Mouse (Mus musculus): ENCODE data around the gene Clcf1.

Gene Clcf1

DNA sequence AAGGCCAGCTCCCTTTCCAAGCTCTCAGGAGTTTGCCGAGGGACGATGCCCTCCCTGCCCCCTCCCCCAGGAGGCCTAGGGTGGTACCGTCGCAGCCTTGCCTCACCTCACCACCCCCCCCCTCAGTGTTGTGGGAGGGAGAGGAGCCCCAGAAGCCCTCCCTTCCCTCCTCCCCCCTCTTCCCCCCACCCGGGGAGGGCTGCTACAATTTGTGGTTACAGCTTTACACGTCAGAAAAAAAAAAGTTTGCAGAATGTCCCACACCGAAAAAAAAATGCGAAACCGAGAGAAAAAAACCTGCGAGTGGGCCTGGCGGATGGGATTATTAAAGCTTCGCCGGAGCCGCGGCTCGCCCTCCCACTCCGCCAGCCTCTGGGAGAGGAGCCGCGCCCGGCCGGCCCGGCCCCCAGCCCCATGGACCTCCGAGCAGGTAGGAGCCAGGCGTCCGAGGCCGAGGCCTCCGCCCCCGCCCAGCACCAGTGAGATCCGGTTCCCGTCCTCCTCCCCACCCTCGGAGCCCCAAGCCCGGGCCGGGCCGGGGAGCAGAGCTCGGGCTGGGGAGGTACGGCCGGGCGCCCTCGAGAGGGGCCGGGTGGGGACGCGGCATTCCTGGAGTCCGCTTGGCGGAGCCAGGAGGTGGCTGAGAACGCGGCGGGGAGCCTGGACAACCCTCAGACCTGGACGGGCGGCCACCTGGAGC, at the start of gene Clcf1, which contains the start of gene AC109138.7:
Gene Clcf1 (plus strand): TSS at position 168 of the 700 bp plus-strand sequence.
Gene AC109138.7 (plus strand): TSS at position 287 of the 700 bp plus-strand sequence.
- DNase-seq (ENCODE audit: low spot score), result no peak

DNA sequence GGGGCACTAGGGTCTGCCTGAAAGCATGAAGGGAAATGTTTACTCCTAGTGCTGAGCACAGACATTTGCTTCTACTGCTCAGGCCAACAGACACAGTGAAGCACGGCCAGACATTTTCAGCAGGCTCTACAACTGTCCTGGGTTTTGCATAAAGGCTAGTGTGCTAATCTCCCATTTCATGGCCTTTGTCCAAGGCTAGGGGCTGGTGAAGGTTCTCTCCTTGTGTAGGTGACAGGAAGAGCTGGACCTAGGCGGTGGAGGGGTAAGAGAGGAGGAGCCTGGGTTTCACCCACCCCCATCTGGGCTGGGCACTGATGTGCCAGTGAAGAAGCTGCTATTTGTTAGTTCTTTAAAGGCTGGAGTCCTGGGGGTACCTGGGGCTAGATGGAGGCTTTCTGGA, 49.3 kb upstream of the Clcf1 start:
- DNase-seq (ENCODE audit: low spot score), result no peak

DNA sequence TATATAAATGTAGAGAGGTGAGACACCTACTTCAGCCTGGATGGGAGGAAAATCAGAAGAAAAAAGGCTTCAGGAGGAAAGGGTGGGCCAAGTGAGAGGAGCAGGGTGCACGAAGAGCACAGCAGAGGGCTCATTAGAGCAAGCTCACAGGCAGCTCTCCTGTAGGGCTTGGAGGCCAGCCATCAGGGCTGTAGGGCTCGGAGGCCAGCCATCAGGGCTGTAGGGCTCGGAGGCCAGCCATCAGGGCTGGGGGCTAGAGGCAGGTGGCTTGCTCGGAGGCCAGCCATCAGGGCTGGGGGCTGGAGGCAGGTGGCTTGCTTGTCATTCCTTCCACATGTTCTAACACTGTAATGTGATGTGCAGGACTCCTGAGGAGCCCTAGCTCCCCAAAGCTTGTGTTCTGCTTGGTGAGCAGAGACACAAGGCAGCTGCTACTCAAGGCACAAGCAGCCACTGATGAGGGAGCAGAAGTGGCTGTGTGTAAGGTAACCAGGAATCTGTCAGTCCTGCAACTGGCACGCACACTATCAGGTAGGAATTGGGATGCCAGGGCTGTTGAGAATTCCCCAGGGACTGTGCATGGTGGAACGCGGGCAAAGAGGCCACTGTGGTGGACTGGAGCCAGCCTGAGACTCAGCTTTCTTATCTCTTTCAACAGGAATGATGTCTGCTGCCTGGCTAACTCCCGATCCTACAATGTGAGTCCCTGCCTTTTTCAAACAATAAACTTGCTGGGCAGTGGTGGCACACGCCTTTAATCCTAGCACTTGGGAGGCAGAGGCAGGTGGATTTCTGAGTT, 47.2 kb upstream of the Clcf1 start:
- DNase-seq (ENCODE audit: low spot score), result no peak

DNA sequence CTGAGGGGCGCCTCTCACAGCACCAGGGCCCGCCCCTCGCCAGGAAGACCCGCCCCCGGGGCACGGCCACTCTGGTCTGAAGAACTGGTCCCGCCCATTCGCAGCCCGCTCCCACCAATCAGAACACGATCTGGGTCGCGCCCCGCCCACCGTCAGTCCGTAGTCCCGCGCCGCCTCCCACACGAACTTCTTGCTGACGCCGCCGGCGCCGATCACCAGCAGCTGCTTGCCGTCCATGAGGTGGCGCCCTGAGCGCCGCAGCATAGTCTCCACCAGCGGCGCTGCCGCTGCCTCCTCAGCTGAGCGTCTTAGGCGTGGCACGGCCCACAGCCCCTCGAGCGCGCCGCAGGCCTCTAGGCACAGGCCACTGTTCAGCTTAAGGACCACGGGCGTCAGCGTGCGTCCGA, 44.7 kb upstream of the Clcf1 start:
- peak; percentile 99 for DNase-seq (ENCODE audit: low spot score)

DNA sequence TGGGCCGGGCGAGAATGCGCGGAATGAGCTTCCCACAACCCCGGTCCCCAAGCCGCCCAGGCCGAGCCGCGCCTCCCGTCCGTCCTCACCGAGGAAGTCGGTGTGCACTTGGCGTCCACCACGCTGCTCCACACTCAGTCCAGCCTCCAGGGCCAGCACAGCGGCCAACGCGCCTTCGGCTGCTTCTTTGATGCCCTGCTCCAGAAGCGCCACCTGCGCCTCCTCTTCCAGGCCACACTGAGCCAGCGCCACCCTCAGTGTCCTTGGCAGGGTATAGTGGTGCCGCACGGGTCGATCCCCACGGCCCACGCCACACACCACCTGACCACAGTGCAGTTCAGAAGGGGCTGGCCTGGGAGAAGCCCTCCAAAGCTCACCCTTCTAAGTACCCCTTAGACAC, 44.2 kb upstream of the Clcf1 start:
- DNase-seq (ENCODE audit: low spot score), result no peak

DNA sequence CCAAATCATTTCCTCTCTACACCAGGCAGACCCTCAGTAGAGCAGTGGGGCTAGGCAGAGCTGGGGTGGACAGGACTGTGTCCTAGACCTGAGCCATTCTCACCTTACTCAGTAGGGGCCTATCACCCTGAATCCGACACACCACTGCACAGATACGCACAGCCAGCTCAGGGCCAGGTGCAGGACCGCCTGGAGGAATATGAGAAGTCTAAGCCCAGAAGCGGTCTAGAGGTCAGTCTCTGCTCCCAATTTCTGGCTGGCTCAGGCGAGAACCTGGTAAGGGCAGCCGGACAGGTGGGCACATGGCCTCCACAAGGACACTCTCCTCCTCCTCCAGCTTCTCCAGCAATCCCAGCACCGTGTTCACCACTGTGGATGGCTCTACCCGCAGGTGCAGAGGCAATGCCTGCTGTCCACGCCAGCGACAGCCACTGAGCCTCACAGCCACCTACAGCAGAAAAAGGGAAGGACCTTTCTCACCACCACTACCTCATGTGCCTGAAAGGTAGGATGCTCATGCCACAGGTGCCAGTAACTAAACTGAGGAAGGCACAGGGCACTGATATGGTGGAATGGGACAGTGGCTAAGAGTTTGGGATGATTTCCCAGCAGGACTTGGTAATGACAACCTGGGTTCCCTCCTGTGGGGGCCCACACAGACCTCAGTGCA, 43.2 kb upstream of the Clcf1 start:
- DNase-seq (ENCODE audit: low spot score), result no peak

DNA sequence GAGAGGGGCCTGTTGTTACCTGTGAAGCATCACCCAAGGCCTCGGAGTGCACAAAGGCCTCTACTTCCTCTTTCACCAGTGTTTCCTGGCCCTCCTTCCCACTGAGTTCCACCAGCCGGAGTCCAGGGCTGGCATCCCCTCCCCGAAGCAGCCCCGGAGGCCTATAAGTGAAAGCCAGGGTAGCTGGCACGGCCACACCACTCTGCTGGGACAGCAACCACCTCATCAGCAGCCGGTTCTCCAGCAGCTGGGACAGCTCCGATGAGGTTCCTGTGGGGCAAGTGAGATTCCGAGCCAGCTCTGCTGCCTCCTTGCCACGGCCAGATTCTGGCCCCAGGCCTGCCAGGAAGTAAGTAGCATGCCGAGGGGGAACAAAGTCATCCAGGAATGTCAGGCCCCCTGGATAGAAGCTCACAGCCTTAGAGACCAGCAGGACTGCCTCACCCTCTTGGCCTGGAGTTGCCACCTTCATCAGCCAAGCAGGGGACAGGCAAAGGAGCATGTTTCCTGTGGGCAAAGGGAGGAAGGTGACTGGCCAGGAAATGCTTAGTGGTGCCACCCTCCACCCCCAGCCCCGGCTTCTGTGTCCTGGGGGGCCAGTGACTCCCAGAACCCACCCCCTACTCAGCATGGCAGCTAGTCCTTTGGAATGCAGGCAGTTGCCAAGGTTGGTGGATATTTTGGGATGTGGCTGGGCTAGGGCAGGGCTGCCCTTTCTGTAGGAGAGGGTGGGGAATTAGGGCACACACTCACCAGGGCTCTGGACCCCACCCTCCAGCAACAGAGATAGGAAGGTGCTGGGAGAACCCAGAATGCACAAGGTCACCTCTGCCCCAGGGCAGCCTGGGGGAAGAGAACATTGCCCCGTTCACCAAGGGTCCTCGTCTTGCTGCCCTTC, 42.4 kb upstream of the Clcf1 start:
- DNase-seq (ENCODE audit: low spot score), result no peak

DNA sequence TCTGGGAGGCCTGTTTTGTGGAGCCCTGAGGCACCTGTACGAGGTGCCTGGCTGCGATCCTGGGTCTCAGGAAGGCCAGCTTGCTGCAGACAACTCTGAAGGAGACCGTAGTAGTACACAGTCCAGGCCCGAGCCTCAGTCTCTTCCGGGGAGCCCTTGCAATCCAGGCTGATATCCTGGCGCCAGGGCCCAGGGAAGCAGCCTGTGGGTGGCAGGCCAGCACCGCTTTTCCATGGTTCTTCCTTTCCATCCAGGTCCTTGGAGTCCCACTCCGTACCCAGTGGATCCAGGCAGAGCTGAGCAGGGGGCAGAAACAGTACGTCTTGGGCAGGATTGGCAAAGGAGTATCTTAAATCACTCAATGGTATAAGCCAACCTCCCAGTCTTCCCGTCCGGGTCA, 41.1 kb upstream of the Clcf1 start:
- DNase-seq (ENCODE audit: low spot score), result no peak

DNA sequence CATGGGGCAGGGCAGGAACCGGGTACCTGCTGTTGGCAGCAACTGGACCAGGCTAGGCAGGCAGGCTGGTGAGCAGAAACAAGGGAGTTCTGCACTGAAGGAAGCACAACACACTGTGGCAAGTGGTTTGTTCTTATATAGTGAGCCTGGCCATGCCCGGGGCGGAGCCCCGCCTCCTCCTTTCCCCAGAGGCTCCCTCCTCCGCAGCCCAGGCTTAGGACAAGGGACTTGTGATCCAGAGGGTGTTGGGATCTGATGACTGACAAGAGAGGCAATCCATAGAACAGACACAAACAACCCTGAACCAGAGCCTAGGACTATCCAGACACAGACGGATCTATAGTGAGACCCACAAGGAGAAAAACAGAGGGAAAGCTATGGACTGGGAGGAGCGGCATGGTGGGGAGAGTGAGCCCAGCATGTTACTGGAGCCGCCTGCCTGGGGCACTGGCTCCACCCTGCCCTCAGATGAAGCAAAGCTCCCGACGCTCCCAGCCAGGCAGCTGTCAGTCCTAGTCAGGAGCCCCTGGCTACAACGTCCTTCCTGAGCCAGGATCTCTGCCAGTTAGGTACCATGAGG, 38.6 kb upstream of the Clcf1 start, which contains the start of gene Carns1:
Gene Carns1 (minus strand): TSS at position 112 of the 580 bp plus-strand sequence.
- no peak for DNase-seq (ENCODE audit: low spot score)

DNA sequence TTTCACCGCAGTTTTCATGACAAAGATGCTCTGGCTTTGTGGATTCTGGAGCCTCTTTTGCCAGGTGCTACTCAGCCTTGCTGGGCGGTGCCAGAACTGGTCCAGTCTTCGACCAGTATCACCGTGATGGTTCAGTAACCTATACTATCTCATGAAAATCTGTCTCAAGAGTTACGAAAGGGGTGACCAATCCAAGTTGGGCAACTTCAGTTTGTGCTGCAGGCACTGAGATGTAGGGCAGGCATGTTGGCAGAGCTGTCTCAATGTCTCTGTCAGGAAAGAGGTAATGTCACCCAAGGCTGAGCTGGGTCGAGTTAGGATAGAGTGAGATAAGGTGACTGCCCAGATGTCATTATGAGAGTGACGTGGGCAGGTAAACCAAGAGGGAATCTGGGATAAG, 33.6 kb upstream of the Clcf1 start:
- DNase-seq (ENCODE audit: low spot score), result no peak

DNA sequence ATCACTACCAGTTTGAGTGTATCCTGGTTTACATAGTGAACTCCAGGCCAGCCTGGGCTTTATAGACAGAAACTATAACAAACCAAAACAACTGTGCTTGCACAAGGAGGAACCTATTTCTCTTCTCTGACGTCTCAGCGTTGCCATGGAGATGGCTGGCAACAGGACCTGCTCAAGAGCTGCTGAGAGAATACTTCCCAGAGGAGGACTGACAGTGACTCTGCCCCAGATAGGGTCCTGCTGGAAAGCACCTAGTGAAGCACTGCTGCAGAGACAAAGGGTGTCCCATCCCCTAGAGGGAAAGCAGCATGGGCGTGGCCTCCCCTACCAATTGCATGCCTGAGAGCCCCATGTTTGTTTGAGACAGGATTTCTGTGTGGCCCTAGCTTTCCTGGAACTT, 32.1 kb upstream of the Clcf1 start:
- no peak for DNase-seq (ENCODE audit: low spot score)

DNA sequence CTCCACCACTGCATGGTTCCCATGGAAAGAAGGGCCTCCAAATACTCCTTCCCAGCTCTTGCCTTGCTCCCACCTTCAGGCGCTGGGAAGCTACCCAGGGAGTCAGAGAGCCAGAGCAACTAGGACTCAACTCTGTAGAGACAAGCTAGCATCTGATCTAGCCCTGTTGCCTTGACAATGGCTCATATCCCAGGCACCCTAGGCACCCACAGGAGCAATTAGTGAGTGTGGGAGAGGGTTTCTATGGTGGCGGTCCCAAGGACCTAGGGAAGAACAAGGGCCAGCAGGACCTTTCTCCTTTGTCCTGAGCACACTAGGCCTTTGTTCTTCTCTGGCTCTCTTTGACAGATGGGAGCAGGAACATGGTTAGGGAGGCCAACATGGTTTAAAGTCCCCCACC, 30.3 kb upstream of the Clcf1 start:
- DNase-seq (ENCODE audit: low spot score), result no peak

DNA sequence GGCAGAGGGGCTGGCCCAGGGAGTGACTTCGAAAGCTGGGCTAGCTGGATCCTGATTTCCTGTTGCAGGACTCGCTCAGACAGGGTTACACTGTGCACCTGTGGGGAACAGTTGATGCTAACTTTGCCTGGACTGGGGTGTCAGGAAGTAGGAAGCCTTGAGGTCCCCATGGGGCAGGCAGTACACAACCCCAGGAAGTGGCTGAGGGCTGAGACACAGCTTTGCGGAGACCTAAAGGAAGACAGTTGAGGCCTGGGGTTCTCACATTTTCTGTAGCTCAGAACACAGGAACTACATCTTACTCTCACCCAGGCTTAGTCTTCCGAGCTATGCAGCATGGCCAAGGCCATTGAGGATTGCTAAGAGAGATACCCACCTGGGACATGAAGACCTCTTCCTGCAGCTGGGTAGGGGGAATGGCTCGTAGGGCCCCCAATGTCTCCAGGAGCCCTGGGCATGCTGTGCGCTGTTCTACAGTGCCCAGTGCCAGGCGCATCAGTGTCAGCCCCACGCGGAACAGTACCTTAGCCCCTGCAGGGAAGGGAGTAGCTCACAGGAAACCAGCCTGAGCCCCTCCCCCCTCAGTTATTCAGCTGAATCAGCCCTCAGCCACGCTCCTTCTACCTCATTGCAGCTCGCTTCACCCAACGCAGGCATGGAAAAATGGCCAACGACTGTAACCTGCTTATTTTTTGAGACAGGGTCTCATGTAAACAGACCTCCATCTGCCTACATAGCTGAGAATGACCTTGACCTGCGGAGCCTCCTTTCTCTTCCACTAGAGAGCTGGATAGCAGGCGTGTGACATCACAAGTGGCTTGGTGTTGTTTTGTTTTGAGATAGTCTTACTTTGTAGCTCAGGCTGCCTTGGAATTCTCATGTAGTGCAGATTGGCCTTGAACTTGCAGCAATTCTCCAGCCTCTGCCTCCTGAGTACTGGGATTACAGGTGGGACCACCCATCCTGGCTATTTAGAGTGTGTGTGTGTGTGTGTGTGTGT, 28.8 kb upstream of the Clcf1 start:
- DNase-seq (ENCODE audit: low spot score), result no peak

DNA sequence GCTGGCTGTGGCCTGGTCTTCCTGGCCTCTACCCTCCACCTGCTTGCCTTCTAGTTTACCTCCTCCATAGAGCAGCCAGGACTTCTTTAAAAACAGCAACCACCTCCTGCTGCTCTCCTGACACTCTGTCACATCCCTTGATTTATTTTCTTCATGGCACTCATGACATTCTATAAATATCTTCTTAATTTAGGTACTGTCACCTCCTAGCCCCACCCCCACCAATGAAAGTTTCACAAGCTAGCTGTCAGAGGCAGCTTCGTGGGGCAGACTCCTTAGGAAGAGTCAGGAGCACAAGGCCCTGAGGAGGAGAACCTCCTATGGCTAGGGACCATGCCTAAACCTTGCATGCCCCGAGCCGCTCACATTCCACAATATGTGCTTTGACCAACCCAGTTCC, 26.7 kb upstream of the Clcf1 start:
- DNase-seq (ENCODE audit: low spot score), result no peak

DNA sequence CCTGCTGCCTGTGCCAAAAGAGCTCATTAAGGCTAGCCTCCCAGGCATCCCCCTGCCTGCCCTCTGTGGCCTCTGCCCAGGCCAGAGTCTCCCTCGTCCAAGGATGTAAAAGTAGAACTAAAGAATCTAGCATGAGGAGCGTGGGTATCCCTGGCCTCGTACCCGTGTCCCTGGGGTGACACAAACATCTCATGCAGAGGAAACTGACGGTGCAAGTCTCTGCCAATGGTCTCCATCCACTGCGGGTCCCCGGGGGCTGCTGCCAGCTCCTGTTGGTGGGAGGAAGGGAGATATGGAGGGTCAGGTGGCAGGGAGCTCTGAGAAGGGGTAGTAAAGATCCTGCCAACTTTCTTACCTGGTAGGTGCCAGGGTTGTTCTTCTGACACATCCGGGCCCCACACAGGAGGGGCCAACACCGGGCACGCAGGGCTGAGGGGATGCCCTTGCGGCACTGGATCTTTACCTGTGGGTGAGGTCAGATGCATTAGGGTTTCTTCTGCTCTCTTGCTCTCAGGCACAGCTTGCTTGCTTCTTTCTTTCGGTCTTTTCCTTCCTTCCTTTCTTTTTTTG, 24.9 kb upstream of the Clcf1 start:
- DNase-seq (ENCODE audit: low spot score), result no peak

DNA sequence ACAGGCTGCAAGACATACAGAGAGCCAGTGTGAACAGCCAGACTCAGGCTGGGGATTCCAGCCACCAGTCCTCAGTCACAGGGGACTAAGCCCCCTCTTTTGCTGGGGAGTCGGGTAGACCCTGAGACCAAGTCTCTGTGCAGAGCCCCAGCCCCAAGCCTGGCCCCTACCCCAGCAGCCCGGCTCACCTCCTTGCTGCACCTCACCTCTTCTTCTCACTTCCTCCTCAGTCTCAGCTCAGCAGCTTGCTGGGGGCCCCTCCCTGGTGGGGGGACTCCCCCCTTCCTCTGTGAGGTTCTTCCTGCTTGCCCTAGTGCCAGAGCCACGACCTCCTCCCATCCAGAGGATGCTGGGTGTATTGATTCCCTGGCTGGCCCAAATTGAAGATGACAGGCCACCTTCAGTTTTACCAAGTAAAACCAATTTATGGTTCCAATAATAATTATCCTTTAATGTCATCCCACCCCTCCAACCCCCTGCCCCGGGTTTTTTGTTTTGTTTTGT, 23.2 kb upstream of the Clcf1 start, which contains the start of gene Tbc1d10c:
Gene Tbc1d10c (minus strand): TSS at position 454 of the 504 bp plus-strand sequence.
- no peak for DNase-seq (ENCODE audit: low spot score)

DNA sequence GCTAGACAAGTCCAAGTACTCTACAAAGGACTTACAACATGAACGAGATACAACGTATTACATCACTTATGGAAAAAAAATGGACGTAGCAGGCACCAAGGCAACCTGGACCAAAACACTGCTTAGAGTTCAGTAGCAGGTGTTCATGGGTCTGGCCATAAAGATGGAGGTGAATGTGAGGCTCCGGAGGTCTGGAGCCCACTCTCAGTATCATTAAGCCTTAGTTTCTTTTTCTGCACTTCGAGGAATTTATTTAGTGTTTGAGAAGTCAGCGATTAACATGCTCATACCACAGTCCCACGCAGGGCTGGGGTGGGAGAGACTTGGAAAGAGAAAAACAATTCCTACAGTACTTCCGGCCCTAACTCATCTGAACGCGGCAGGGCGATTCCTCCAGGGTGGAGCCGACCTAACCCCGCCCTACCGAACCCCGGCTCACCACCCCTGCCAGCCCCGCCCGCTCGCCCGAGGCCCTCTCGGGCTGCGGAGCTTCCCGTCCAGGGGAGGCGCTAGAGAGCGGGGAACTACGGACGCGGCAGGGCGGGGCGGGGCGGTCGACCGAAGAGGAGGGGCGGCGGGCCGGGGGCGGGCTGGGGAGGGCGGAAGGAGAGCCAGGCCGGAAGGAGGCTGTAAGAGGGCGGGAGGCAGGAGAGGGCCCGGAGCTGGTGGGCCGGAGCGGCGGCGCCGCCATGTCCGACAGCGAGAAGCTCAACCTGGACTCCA, 22.3 kb upstream of the Clcf1 start, which contains the start of gene Ppp1ca:
Gene Ppp1ca (plus strand): TSS at position 538 of the 723 bp plus-strand sequence.
- DNase-seq (ENCODE audit: low spot score), result peak; percentile 85

DNA sequence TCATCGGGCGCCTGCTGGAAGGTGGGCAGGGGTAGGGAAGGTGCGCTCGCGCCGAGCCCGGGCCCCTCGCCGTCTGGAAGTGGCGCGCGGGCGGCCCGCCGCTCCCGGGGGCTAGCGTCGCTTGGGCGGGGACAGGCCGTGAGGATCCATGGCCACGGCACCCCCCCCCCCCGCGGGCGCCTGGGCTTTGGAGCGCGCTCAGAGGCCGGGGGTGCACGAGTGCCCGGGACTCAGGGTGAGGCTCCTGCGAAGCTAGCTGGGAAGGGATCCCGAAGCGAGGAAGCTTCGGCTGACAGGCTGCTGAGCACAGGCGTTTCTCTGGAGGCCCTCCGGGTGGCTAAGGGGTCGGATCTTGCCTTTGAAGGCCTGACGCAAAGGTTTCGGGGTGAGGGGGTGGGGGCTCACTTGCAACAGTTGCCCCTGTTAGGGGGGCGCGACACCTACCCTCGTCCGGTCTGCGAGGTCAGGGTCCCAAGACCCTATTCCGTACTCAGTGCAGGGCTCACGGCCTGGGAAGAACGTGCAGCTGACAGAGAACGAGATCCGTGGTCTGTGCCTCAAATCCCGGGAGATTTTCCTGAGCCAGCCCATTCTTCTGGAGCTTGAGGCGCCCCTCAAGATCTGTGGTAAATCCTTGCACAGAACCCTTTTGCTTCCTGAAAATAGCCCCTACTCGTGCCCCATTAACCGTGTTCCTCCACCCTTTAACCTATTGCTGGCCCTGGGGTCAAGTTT, 21.6 kb upstream of the Clcf1 start:
- no peak for DNase-seq (ENCODE audit: low spot score)

Measured in left cerebral cortex, adult 11 months (tissue).